Mouse (Mus musculus) testis, postnatal 10 days (tissue): Measurements from ENCODE around the gene Pusl1.

Experiments used
- DNase-seq: peaks from one replicate; pipeline ENCODE4 v3.0.0; 2021; ENCODE audit warnings: low spot score

The Pusl1 gene

DNA sequence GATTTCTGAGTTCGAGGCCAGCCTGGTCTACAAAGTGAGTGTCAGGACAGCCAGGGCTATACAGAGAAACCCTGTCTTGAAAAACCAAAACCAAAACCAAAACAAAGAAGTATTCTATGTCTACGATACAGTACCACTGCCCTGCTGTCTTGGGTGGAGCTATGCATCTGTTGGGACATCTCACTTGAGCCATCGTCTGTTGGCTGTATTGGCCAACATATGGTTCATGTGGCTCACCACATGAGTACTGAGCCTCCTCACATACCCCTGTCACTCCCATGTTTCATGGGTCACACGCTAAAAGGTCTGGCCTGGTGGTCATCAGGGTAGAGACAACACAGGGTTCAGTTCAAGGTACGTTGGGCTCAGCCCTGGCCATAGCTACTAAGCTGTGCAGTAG is 5.3 kb downstream of the Pusl1 start:
- no peak for DNase-seq

DNA sequence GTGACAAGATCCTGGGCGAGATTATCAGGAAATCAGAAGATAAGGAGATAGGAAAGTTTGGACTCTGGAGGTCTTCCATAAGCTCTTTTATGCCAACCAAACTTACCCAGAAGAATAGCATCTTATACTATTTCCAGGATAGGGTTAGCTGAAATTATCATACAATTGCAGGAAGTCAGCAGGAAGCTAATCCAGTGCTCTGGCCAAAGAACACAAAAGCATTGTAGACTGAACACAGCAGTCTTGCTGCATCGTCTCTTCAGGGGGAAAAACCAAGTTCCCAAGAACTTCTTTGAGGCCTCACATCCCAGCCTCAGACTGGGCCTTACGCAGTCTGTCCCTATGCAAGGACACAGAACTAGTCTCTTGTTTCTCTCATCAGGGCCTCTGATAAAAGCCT is 8.0 kb downstream of the Pusl1 start:
- no peak for DNase-seq

DNA sequence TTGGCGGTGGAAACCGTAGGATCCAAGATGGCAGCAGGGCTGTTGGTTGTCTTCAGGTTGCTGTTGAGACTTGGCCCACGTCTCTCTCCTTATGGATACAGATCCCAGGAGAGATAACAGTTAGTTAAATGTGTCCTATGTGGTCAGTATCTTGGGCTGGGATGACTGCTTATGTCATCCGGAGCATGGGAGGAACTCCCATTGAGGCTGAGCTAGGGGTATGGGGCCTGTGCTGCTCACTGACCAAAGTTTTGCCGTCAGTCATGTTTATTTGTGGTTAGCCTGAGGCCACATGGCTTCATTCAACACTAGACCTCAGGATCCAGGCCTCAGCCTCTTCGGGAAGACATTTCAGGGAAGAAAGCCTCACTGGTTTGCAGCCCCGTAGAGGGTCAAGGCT is 20.2 kb downstream of the Pusl1 start:
- no peak for DNase-seq

DNA sequence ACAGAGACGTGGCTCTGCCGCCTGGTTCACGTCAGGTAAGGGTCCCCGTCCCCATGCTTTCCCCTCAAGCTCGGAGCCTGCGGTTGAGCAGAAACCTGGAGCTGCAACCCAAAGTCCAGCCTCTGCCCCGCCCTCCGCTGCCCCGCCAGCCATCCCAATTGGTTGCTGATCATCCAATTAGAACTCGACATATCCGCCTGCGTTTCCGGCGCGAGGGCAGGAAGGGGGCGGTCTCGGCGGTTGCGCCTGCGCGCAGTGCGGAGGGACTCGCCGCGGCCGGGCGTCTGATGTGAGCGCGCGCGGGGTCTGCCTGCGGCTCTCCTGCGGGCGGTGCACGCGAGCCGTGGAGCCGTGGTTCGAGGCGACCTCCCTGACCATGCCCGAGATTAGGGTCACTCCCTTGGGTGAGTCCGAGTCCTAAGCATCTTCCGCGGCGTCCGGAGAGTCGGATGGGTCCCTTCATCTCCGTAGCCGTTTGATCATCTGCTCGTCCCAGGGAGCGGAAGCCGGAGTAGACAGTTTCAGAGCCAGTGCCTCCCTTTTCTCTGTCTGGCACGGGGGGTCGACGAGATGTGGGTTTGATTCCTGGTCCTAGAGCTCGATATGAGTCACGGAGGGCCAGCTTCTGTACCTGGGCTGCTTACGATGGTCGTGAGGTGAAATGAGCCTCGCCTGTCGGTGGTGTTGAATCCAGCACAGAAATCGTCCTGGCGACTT is 22.1 kb downstream of the Pusl1 start, which contains the start of the genes Cptp and Ints11:
Gene Cptp, minus strand, starts transcription at position 124 of the 717 bp plus-strand sequence.
Gene Ints11, plus strand, starts transcription at position 230 of the 717 bp plus-strand sequence.
- DNase-seq = peak; percentile 98

DNA sequence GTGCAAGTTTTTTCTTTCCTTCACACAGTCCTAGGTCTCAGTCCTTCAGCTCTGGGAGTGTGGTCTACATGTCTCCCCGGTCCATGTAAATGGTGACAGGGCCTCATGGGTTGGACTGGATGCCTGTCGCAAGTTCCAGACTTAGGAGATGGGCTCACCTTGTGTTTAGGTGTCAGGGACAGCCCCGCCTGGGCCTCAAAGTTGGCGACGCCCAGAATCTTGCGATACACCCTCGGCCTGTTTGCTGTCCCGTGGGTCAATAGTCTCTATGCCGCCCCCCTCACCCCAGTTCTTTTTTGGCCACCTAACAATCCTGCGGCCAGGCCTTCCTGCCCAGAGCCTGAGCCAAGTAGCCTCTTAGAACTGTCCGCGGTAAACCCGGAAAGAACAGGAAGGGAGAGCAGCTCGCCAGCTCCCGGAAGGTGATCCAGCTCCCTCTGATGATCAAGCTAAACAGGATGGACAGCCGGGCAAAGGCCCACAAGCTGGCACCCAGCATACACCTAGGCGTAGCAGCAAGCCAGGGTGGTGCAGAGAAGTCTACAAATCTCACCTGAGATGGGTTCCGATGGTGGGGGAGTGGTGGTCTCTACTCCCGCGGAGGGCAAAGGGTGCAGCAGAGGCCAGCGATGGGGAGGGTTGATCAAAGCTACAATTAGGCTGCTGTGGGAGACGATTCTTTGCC is 22.8 kb downstream of the Pusl1 start:
- no peak for DNase-seq

DNA sequence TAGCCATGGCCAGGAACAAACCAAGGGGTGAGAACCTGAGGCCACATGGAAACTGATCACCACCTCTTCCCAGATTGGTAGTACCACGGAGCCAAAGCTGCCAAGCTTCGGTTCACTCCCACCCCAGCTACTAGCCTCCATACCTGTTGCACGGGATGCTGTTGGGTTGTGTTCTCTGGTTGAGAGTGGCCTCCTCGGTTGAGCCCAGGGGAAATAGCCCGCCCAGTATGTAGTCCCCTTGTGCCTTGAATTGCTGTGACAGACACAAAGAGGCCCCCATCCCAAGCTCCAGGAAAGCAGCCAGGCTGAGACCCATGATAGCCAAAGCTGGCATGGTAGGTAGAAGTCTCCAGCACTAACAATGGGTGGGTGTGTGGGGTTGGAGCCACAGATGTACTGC is 28.6 kb downstream of the Pusl1 start, which contains the start of gene Tas1r3:
Gene Tas1r3, minus strand, starts transcription at position 362 of the 400 bp plus-strand sequence.
- no peak for DNase-seq

DNA sequence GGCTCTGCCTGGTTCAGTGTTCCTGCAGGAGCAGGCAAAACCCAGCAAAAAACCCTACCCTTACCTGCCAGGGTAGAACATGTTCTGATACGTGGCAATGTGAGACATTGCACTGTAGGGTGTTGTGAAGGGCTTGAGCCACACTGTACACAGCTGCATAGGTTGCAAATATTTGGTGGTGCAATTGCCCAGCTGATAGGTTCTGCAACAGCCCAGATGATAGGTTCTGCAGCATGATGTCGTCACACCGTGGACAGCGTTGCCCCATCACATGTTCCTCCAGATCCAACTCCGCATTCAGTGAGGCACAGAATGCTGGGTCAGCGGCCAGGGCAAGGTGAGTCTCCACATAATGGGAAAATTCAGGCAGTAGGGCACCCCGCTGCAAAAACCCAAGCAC is 29.8 kb downstream of the Pusl1 start:
- DNase-seq = no peak

DNA sequence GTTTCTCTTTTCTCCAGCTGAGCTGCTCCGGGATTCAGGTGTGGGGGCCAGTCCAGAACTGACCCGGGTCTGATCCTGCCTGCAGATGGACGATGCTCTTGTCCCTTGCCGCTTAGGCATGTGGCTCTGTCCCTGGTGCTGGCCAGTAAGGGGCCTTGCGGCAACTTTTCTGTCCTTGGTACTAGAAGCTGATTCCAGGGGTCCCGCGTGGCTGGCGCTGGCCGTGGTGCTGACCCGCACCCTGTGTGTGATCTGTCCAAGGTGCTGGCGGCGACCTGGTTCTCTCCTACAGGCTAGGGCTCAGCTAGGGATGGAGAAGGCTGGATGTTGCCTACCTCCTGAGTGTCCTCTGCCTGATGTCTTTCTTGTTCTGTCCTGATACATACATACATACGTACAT is 32.3 kb downstream of the Pusl1 start:
- DNase-seq = peak; percentile 90

DNA sequence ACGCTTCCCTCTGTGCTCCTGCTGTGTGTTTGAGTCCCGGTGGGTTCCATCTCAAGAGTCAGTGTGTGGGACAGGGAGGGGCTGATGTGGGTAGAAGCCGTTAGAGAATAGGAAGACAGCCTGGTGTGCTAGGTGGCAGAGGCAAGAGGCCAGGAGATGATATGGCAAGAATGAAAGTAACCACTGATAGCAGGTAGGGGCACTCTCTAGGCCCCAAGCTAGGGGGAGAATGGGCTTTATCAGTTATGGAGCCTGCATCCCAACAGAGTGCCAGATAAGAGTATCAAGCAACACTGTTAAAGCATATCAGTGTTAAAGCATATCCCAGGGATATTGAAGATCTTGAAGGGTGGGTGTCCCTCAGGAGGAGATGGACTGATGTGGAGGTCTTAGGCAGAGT is 34.7 kb downstream of the Pusl1 start:
- DNase-seq = no peak

DNA sequence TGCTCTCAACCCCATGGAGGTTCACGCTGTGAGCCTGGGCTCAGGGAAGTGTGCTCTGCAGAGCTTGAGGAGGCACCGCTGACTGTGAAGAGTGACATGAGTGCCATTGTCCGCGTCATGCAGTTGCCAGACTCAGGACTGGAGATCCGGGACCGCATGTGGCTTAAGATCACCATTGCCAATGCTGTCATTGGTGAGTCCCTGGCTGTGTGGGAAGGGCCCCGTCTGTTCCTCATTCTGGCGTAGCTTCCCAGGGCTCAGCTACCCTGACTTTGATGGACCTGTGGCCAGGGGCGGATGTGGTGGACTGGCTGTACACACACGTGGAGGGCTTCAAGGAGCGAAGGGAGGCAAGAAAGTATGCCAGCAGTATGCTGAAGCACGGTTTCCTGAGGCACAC is 35.5 kb downstream of the Pusl1 start:
- DNase-seq = no peak

DNA sequence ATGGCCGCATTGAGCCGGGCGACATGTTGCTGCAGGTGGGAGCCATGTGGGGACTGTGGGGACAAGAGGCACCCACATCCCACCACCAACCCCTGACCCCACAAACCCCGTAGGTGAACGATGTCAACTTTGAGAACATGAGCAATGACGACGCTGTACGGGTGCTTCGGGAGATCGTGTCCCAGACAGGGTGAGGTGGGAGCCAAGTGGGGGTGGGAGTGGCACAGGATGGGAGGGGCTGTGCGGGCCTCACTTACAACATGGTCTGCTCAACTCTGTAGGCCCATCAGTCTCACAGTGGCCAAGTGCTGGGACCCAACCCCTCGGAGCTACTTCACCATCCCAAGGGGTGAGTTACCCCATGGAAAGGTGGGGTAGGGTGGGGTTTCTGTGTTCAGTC is 36.6 kb downstream of the Pusl1 start:
- DNase-seq = no peak

DNA sequence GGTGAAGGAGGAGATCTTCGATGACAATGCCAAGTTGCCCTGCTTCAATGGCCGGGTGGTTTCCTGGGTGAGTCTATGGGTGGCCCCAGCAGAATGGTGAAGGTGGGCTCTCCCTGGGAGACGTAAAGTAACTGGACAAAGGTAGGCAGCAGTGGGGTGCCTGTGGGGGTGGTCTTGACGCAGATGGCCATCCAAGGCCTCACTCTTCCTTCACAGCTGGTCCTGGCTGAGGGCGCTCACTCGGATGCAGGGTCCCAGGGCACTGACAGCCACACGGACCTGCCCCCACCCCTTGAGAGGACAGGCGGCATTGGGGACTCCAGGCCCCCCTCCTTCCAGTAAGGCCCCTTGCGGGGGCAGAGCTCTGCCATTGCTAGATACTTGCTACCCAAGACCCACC is 38.2 kb downstream of the Pusl1 start:
- DNase-seq = no peak

DNA sequence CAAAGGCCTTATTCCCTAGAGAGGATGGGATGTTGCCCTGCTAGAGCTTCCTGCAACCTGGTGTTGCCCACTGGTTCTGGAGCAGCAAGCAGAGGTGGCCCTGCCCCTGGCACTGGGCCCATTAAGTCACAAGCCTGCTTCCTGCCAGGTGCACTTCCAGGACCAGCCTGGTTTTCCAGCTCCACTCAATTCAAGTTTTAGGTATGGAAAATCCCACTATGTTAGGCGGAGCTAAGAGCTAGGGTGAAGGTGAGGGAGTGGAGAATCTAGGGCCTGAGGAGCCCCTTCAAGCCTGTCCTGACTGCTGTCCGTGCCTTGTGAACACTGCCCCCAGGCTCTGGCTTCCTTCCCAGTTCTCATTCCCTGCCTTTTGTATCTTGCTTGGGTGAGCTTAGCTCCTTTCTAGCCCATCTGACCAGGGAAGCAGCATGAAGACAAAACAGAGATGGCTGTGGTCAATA is 39.6 kb downstream of the Pusl1 start:
- DNase-seq = no peak

DNA sequence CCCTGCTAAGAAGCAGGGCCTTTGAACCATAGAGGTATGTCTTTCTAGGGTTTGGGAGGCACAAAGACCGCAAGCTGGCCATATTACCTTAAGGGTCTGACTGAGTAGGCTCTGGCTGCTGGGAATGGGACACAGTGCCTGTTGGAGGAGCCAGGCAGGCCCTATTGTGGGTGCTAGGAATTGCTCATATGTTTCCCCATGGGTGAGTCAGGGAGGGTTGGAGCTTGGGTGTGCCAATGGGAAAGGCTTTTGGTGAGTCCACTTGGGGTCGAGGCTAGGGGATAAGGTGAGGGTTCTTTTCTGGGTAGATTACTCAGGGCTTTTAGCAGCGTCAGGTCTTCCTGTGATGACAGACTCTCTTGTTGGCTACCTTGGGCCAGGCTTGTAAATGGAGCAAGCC is 40.2 kb downstream of the Pusl1 start:
- no peak for DNase-seq

DNA sequence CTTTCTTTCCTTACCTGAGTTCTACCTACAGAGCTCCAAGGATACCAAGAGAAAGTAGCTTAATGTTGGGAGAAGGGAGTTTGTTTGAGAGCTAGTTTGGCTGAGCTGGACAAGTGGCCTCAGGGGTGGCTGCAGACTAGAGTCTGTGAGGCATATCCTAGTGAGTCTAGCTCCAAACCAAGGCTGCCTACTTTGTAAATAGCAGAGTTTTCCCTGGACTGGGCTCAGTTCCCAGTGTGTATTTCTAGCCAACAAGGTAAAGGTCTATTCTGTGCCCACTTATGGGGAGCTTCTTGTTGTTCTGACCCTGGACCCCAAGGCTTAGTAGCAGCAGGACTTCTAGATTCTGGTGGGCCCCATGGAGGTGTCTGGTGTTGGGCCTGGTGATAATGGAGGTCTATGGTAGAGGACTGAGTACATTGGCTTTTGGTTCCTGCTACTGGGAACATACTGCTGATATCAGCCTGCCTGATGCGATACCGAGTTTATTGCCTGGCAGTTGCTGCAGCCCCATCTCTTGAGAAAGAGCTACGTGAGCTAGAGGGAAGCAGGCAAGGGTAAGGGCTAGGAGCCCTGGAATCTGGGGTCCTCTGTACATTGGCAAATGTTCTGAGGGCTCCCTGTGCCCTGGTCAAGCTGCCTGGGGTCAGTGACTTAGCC is 41.7 kb downstream of the Pusl1 start:
- DNase-seq = no peak

DNA sequence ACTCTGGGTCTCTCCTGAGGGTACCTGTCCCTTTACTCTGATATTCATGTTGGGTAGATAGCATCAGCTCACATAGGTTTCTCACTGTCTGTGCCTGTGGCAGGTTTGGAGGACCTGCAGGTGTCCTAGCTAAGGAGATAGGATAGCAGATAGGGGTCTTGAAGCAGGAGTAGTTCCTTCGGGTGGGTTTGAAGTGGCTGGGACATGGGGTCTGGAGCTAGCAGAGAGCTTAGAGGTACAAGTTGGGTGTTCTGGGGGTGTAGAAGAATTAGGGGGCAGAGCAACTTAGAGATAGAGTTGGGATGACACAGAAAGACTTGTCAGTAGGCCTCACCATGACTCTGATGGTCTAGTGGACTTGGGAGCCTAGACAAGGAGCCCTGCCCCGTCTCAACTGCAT is 42.2 kb downstream of the Pusl1 start:
- DNase-seq = no peak

DNA sequence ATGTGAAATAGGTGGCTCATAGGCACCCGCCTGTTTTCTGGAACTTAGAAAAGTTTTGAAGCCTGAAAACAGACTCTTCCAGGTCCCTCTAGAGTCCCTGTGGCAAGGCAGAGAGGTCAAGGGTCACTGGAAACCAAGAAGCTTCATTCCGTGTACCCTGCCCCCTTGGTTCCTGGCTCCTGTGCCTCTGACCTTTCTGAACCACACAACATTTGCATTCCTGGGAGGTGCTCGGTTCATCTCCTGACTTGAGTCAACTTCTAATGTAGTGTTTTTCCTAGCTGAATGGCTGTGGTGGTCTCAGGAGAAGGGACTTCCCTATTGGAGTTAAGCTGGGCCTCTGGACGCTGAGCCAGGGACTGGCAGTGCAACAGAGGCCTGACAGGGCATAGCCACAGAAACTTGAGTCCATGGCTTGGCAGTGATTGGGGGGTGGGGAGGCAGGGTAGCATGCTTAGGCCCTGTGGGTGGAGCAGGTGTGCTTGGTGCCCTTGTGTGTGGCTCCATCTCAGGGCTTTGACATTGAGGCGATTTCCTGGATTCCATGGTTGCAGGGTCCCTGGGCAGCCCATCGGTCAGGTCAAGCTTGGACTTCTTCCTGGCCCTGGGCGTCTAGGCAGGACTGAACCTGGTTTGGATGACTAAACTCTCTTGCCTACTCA is 43.0 kb downstream of the Pusl1 start:
- DNase-seq = no peak

DNA sequence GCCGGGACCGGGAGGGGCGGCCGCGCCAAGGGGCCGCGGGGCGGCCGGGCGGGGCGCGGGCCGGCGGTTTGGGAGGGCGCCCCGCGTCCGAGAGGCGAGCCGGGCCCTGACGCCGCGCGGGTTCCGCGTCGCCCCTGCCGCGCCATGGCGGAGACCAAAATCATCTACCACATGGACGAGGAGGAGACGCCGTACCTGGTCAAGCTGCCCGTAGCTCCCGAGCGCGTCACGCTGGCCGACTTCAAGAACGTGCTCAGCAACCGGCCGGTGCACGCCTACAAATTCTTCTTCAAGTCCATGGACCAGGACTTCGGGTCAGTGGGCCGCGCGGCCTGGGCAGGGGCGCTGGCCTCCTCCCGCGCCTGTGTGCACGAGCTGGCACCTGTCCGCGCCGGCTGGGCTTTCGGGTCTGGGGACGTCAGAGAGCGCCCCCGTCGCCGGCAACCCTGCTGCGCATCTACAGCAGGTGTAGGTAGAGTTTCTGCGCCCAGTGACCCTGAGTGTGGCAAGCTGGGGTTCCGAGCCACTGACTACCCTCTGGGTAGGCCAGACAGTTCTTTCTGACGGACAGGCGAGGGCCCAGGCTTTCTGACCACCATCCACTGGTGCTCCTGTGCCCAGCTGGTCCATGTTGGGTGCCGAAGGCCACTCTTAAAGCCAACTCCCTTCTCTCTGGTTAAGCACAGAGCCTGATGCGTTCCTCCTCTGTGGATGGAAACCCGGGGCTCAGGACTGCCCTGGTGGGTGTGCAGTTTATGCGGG is 43.8 kb downstream of the Pusl1 start:
- peak; percentile 63 for DNase-seq

DNA sequence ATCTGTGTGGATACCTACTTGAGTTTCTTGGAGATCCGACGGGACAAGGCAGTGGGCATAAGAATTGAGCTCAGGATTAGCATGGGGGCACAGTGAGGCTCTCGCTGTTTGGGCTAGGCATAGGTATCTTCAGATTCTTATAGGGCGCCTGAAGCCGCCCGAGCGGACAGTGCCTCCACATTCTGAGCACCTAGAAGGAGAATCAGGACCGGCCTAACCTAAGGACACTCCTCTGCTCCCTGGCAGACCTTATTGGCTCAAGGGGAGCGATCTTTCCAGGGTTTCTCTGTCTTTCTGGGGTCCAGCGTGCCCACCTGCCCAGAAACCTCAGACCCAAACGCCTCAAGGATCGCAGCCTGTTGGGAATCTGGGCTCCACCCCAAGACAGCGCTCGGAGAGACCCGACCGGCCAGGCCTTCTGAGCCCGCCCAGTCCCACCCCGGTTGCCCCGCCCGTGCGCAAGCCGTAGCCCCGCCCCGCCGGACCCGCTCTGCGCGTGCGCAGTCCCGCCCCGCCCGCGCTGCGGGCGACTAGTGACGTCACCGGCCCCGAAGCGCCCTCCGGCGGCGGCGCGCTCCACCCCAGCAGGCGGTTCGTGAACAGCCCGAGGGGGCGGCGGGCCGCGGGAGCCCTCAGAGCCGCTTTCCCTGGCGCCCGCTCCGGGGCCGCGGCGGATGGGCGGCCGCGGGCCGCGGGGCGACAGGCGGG is 44.6 kb downstream of the Pusl1 start, which contains the start of gene Dvl1:
Gene Dvl1, plus strand, starts transcription at position 532 of the 708 bp plus-strand sequence.
- DNase-seq = peak; percentile 99

DNA sequence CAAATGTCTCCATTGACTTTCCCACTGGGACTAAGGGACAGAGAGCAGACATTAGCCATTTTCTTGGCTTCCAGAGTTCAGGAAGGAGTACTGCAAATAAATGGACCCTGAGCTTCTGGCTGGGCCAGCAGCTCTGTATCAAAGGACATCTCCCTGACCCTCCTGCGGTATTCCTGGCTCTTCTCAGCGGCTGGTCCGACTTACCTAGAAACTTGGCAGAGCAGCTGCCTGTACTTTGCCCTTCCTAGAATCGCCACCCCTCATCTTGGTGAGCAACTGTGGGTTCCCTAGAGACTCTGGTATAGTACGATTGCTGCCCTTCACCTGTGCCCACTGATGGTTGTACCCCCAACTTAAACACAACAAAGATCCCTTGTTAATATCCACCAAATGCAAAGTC is 48.4 kb downstream of the Pusl1 start:
- DNase-seq = no peak
